In genomic region chr13:56550574-56550973, GRCm38 (mm10) we compare ENCODE assay signal across 17 mouse cellular contexts. TPM values are rescaled to one million over a fixed set of nuclear protein-coding genes. Genes with fewer than 3 reads are reported as not detected.
A peak's percentile ranks its signal among the peaks of the same experiment; 100 is the strongest.
DNase-seq lines count a peak whose midpoint lies in the region; ATAC-seq and TF ChIP-seq lines count a peak whose summit lies in the region.
"Had no signal": no experiment of that assay in that cellular context is flagged by ENCODE, and none has a peak within 500 bp of the region (broad histone marks: within the 10 kb centered on the region; RNA-seq: fewer than 3 reads in every experiment).

No protein-coding gene starts in this region.

- peaks cover 6% of the 10 kb centered on the region; the same call in 1 of the 2 replicates for H3K4me1 ChIP-seq in liver, postnatal 0 days (ENCODE audit: insufficient read depth)
- H3K4me1 ChIP-seq in liver, embryonic 12.5 days, result peaks cover 16% of the 10 kb centered on the region; the same call in 1 of the 2 replicates

- DNase-seq in cerebellum, postnatal 10 days, result peak; percentile 40
- no peak for DNase-seq in cerebellum, adult 8-10 months
- no peak for DNase-seq in liver, postnatal 0 days
- peak; percentile 18 for DNase-seq in fat pad, adult 2 months (ENCODE audit: extremely low read depth, low read depth, low spot score)
- DNase-seq in testis, postnatal 10 days (ENCODE audit: low spot score), result peak; percentile 60
- no peak for DNase-seq in urinary bladder, postnatal 25 days (ENCODE audit: low spot score)
- no peak for DNase-seq in thymus, postnatal 0 days (ENCODE audit: low spot score)
- DNase-seq: B cell, adult 2 months; kidney, postnatal 4 days; lung, adult 18-20 months; spleen, adult 18-20 months had no signal

- H3K4me2 ChIP-seq in liver, postnatal 0 days (ENCODE audit: low read depth, low read length), result no peak overlapping the region
- H3K4me2 ChIP-seq in liver, embryonic 12.5 days, result no peak overlapping the region

- no peak overlapping the region for H3K27ac ChIP-seq in liver, postnatal 0 days (ENCODE audit: low read depth)
- H3K27ac ChIP-seq in liver, embryonic 12.5 days, result no peak overlapping the region

- WGBS in liver, postnatal 0 days (ENCODE audit: insufficient replicate concordance), result 24% methylated on average over 1 of the region's 1 CpGs
- 23% methylated on average over 1 of the region's 1 CpGs for WGBS in liver, embryonic 12.5 days (ENCODE audit: insufficient replicate concordance)

- H3K9ac ChIP-seq in liver, postnatal 0 days (replicated peaks), result no peak overlapping the region
- H3K9ac ChIP-seq in liver, embryonic 12.5 days, result no peak overlapping the region

- TF ChIP-seq CTCF in liver, postnatal 0 days (IDR thresholded peaks at IDR 0.05; ENCODE audit: low read depth), result no peak

- TF ChIP-seq EP300 in liver, postnatal 0 days (IDR thresholded peaks at IDR 0.05; ENCODE audit: low read depth), result no peak

- H3K36me3 ChIP-seq in liver, postnatal 0 days (replicated peaks; ENCODE audit: insufficient read depth, low read length), result no peaks in the 10 kb centered on the region
- H3K36me3 ChIP-seq in liver, embryonic 12.5 days, result no peaks in the 10 kb centered on the region

- no peak overlapping the region for H3K4me3 ChIP-seq in liver, postnatal 0 days (ENCODE audit: low read depth, low read length)
- H3K4me3 ChIP-seq in liver, embryonic 12.5 days, result no peak overlapping the region

- H3K27me3 ChIP-seq in liver, postnatal 0 days (ENCODE audit: insufficient read depth, low read length), result no peaks in the 10 kb centered on the region
- no peaks in the 10 kb centered on the region for H3K27me3 ChIP-seq in liver, embryonic 12.5 days (replicated peaks)

- ATAC-seq in liver, postnatal 0 days, result peak; percentile 56
- no peak for ATAC-seq in liver, embryonic 12.5 days
- ATAC-seq: forebrain, embryonic 16.5 days had no signal

- no peaks in the 10 kb centered on the region for H3K9me3 ChIP-seq in liver, postnatal 0 days (ENCODE audit: low read length)
- no peaks in the 10 kb centered on the region for H3K9me3 ChIP-seq in liver, embryonic 12.5 days (replicated peaks)

RNA-seq across cellular contexts. Expression of gene Lect2, which starts 2.3 kb away (rescaled TPM):
- 79.5 and 93.6 TPM in 2 replicates for polyA plus RNA-seq in liver, postnatal 0 days (2015; fragmentation: Nextera tagmentation; extraction: Ambion mirVana)
- polyA plus RNA-seq in liver, embryonic 12.5 days (2016; fragmentation: Nextera tagmentation; extraction: Ambion mirVana), result 31.7 and 38.1 TPM in 2 replicates
- not detected in 2 replicates for polyA plus RNA-seq in thymus, postnatal 0 days (2015; fragmentation: Nextera tagmentation; extraction: Ambion mirVana)
- polyA plus RNA-seq: forebrain, embryonic 16.5 days; heart, embryonic 16.5 days; limb, embryonic 11.5 days; midbrain, postnatal 0 days; neural tube, embryonic 14.5 days had no signal

RNA-seq across cellular contexts. Expression of gene Fbxl21, which starts 28.3 kb away (rescaled TPM):
- 1.2 and 1.5 TPM in 2 replicates for polyA plus RNA-seq in liver, postnatal 0 days (2015; fragmentation: Nextera tagmentation; extraction: Ambion mirVana)
- polyA plus RNA-seq in liver, embryonic 12.5 days (2016; fragmentation: Nextera tagmentation; extraction: Ambion mirVana), result 0.72 and 0.81 TPM in 2 replicates
- polyA plus RNA-seq in thymus, postnatal 0 days (2015; fragmentation: Nextera tagmentation; extraction: Ambion mirVana), result 1.1 TPM in 2 replicates

RNA-seq across cellular contexts. Expression of gene Tgfbi, which starts 58.7 kb away (rescaled TPM):
- polyA plus RNA-seq in liver, postnatal 0 days (2015; fragmentation: Nextera tagmentation; extraction: Ambion mirVana), result 24.9 and 26.8 TPM in 2 replicates
- polyA plus RNA-seq in liver, embryonic 12.5 days (2016; fragmentation: Nextera tagmentation; extraction: Ambion mirVana), result 13.4 and 14.0 TPM in 2 replicates
- polyA plus RNA-seq in thymus, postnatal 0 days (2015; fragmentation: Nextera tagmentation; extraction: Ambion mirVana), result 19.9 and 22.7 TPM in 2 replicates

Comparison
In these comparisons a context has a peak if more than half of its experiments do, and no peak if none do; other contexts are left out.
1. DNase-seq: peak in cerebellum, postnatal 10 days (2 of 2), fat pad, adult 2 months (single experiment) and testis, postnatal 10 days (single experiment); none in cerebellum, adult 8-10 months (single experiment), liver, postnatal 0 days (single experiment), urinary bladder, postnatal 25 days (single experiment) and thymus, postnatal 0 days (single experiment).
2. RNA of gene Lect2, which starts 2.3 kb away (polyA plus RNA-seq): 79.5 to 93.6 TPM in liver, postnatal 0 days and 31.7 to 38.1 TPM in liver, embryonic 12.5 days; not detected in thymus, postnatal 0 days; every median in the first group is over 10 times any median in the second.